Mouse (Mus musculus) lung, adult 2 months (tissue): ENCODE results near the gene Spint2. TPM values are rescaled to one million over a fixed set of nuclear protein-coding genes. Genes with fewer than 3 reads are reported as not detected.
"Not testable (repeated sequence)": the region's sequence is repeated elsewhere in the genome, so short reads cannot be mapped to it uniquely, and the experiment has no call there.

ENCODE experiments used
- DNase-seq: peaks from one replicate; pipeline ENCODE4 v3.0.0; 2022
- H3K4me1 ChIP-seq: fragments of 200-500 bp; 2 replicates; pipeline ENCODE4 v1.6.1; 2011; ENCODE audit warnings: low read length; ENCODE audit not compliant: control insufficient read depth, insufficient read depth
- H3K4me3 ChIP-seq: fragments of 200-500 bp; replicated peaks from 2 replicates; pipeline ENCODE3; 2011; ENCODE audit warnings: low read depth, mild to moderate bottlenecking, control low read depth, low read length; ENCODE audit errors: extremely low read depth
- CTCF ChIP-seq: fragments of 200-500 bp; IDR thresholded peaks from 2 replicates; pipeline ENCODE4 v1.5.1; 2011; ENCODE audit warnings: mild to moderate bottlenecking, low read length, control low read depth; ENCODE audit not compliant: insufficient read depth
- POLR2A ChIP-seq: fragments of 200-500 bp; IDR thresholded peaks from 2 replicates; pipeline ENCODE4 v1.6.1; 2011; ENCODE audit warnings: low read depth, mild to moderate bottlenecking, control low read depth, low read length, borderline replicate concordance; ENCODE audit errors: extremely low read depth
- WGBS: fragments of 180-500 bp; shearing (Covaris S2); methylation state at CpG from one replicate; pipeline ENCODE4 v1.1.7; 2018; 5-methylcytosine and 5-hydroxymethylcytosine counted together
- polyA plus RNA-seq: library from polyadenylated mRNA; depleted of rRNA; stranded (reverse); fragments of >200 nt; gene quantifications from 2 replicates; pipeline ENCODE4 v1.2.3, GENCODE M21; 2012

Gene Spint2
- polyA plus RNA-seq, 1 experiment: 317 TPM

DNA sequence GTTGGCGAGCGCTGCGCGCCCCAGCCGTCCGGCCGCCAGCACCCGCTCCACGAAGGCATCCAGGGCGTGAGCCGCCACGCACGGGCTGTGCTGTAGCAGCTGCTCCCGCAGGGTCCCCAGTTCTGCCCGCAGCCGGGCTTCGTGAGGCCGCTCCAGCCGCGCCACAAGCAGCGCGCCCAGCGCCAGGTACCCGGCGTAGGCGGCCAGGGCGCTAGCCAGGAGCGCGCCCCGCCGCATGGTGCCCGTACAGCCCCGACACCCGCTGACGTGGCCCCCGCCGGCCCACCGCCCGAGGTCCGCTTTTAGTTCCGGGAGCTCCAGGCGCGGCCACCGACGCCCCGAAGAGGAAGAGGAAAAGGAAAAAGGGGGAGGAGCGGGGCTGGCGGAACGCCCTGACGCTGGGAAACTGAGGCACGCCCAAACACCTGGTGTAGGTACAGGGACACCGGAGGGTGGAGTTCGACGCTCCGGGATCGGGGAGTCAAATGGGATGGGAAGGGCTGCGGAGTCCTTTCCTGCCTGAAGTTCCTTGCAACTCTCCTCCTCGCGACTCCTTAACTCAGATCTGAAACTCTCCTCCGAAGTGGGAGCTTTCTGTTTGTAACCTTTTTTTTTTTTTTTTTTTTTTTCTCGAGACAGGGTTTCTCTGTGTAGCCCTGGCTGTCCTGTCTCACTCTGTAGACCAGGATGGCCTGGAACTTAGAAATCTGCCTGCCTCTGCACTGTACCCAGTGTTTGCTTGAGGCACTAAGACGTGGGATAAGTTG, 49.3 kb downstream of the Spint2 start, which contains the start of gene Kcnk6:
Gene Kcnk6, minus strand, starts transcription at position 269 of the 767 bp plus-strand sequence.
- Histone ChIP-seq H3K4me1 (peaks cover 9% of the 10 kb centered on the region), H3K4me3 (peak within 1 kb of the TSS; percentile 81)
- peak; percentile 69 for DNase-seq
- TF ChIP-seq POLR2A: 0 out of 2 replicates have a peak, but pooled peaks have one; percentile 35
- no peak for TF ChIP-seq CTCF
- 1% methylated on average over 62 of the region's 62 CpGs for WGBS

DNA sequence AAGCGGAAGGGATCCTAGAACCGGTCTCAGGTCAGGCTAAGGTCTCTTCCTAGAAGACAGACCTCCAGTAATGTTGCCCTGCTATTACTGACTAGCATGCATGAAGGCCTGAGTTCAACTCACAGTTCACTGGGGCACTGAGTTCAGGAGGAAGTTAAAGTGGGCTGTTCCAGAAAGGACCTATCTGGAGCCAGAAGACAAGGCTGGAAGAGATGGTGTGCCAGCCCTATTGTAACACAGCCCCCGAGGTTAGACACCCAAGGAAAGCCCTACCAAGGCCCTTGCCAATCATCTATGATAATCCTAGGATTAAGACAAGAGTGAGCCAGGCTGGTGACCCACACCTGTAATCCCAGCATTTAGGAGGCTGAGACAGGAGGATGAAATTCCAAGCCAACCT, 50.2 kb downstream of the Spint2 start:
- TF ChIP-seq CTCF (no peak), POLR2A (no peak)
- peak overlapping the region; percentile 81 for H3K4me3 ChIP-seq
- 45% methylated on average over 3 of the region's 3 CpGs for WGBS
- no peak for DNase-seq
- peaks cover 9% of the 10 kb centered on the region for H3K4me1 ChIP-seq

DNA sequence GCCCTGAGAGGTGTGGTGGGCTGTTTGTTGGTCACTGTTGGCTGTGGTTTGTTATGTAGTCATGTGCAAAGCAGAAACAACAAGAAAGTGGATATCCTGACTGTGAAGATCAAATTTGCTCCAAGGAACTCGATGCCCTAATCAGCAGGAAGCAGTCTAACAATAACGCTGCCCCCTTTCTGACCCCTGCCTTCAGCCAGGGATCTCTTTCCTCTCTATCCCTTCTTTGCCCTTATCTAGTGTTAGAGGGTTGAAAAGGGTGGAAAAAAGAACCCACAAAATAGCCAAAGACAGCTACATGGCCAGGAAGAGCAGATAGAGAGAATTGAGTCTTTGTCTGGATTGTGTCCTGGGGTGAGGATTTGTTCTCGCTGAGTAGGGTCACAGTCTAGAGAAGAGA, 51.2 kb downstream of the Spint2 start:
- WGBS: 50% methylated on average over 3 of the region's 3 CpGs

DNA sequence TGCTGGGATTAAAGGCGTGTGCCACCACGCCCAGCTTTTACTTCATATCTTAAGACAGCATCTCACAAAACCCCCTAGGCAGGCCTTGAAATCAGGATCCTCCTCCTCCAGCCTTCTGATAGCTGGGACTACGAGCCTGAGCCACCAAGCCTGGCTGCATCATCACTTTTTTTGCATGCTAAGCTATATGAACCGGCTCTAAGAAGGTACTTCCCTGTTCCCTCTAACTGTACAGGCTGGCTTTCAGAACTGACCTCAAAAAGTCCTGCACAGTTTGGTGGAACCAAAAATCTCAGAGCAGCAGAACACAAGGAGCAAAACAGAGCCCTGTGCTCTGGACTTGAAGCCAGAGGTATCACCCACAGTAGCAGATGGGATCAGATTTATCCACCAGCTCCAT, 53.5 kb downstream of the Spint2 start:
- Histone ChIP-seq H3K4me3 (no peak overlapping the region), H3K4me1 (peaks cover 9% of the 10 kb centered on the region)
- DNase-seq: no peak
- TF ChIP-seq POLR2A: no peak
- no peak for TF ChIP-seq CTCF
- 71% methylated on average over 4 of the region's 4 CpGs for WGBS

More for the DNA sequence above, 51.2 kb downstream of the Spint2 start:
- no peak for DNase-seq
- Histone ChIP-seq H3K4me3 (no peak overlapping the region), H3K4me1 (peaks cover 9% of the 10 kb centered on the region)
- TF ChIP-seq POLR2A: no peak
- TF ChIP-seq CTCF: no peak

DNA sequence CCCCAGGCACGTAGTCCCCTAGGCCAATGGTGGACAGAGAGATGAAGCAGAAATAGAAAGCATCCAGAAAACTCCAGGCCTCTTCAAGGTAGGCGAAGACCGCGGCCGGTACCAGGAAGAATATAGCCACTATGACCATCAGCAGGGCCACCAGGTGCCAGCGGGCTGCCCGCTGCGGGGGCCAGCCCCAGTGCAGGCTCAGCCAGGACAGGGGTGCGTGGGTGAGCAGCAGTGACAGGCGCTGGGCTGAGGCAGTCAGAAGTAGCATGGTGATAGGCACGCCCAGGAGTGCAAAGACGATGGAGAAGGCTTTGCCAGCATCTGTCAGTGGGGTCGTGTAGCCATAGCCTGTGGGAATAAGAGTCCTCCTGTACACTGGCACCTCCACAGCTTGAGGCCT, 56.2 kb downstream of the Spint2 start:
- H3K4me1 ChIP-seq: peaks cover 6% of the 10 kb centered on the region
- 77% methylated on average over 13 of the region's 13 CpGs for WGBS
- no peak overlapping the region for H3K4me3 ChIP-seq
- TF ChIP-seq POLR2A: no peak
- no peak for TF ChIP-seq CTCF
- no peak for DNase-seq

DNA sequence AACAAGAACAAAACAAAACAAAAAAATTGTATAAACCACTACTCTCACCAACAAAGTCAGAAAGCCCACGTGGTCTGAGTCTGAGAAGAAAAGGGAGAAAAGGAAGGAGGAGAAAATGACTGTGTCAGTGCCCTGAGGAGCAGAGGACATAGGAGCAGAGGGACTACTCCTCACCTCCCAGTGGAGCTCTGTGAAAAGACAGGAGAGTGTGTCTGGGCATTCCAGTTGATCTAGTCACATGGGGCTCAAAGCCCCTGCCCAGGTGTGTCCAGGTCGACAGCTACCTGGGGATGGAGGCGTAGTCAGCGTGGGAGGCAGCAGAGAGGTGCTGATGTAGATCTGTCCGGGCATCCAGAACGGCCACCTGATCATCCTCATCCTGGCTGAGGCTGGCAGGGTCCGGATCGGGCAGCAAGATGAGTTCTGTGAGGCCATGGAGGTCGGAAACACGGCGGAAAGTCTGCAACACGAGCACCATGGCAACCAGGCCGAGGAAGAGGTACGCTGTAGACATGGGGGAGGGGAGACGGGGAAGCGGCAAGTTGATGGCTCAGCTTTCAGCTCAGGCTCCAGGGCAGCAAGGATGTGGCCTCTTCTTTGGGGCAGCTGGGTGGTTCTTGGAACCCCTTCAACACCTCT, 56.8 kb downstream of the Spint2 start:
- TF ChIP-seq POLR2A: no peak
- no peak for TF ChIP-seq CTCF
- H3K4me1 ChIP-seq: peaks cover 6% of the 10 kb centered on the region
- WGBS: 39% methylated on average over 16 of the region's 16 CpGs
- H3K4me3 ChIP-seq: no peak overlapping the region
- DNase-seq: no peak

DNA sequence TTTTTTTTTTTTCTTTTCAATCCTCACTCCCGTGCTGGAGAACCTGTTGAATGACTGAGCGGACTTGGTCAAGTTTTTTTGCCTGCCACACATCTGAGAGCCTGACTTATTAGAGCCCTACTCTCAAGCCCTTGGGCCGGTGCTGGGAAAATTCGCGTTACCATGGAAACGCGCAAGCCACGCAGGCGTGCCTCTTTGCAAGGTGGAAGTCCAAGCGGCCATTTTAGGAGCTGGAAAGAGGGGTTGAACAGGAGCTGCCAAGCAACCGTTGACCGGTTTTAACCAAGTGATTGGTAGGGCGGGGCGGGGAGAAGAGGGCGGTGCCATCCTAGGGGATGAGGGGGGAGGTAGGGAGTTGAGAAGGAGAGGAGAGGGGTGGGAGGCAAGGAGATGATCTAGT, 66.9 kb downstream of the Spint2 start:
- 0 out of 2 replicates have a peak, but pooled peaks cover 4% of the 10 kb centered on the region for H3K4me1 ChIP-seq
- WGBS: 57% methylated on average over 15 of the region's 15 CpGs
- H3K4me3 ChIP-seq: no peak overlapping the region
- TF ChIP-seq POLR2A: no peak
- TF ChIP-seq CTCF: no peak
- DNase-seq: no peak

DNA sequence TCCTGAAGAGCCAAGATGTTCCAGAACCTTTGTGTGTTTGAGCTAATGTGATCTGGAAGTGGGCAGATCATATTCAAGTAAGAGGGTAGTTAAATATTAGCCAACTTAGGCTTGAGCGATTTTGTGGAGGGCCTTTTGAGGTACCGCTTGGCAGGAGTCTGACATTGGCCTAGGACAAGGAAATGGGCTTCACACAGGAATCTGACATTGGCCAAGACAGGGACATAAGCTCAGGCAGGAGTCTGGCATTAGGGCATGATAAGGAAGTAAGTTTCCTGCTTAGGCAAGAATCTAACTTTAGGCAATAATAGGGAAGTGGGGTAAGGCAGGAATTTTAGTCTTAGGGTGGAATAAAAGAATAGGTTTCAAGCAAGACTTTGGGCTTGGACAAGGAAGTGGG, 67.5 kb downstream of the Spint2 start:
- 45% methylated on average over 2 of the region's 2 CpGs for WGBS
- no peak for DNase-seq

DNA sequence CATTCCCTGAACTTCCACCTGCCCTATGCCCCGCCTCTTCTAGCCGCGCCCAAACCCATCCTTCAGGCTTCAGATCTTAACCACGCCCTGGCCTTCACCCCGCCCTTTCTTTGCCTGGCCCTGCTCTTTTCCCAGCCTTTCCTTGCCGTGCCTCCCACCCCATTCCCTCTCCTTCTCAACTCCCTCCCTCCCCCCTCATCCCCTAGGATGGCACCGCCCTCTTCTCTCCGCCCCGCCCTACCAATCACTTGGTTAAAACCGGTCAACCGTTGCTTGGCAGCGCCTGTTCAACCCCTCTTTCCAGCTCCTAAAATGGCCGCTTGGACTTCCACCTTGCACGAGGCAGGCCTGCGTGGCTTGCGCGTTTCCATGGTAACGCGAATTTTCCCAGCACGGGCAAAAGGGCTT, 68.0 kb downstream of the Spint2 start, which contains the start of gene Catsperg1:
Gene Catsperg1, minus strand, starts transcription at position 361 of the 408 bp plus-strand sequence.
- 0 out of 2 replicates have a peak, but pooled peaks cover 4% of the 10 kb centered on the region for H3K4me1 ChIP-seq
- 26% methylated on average over 20 of the region's 20 CpGs for WGBS
- TF ChIP-seq CTCF (no peak), POLR2A (no peak)
- no peak within 1 kb of the TSS for H3K4me3 ChIP-seq
- no peak for DNase-seq

More for the DNA sequence above, 67.5 kb downstream of the Spint2 start:
- no peak overlapping the region for H3K4me3 ChIP-seq
- 0 out of 2 replicates have a peak, but pooled peaks cover 4% of the 10 kb centered on the region for H3K4me1 ChIP-seq
- no peak for TF ChIP-seq CTCF
- TF ChIP-seq POLR2A: no peak

DNA sequence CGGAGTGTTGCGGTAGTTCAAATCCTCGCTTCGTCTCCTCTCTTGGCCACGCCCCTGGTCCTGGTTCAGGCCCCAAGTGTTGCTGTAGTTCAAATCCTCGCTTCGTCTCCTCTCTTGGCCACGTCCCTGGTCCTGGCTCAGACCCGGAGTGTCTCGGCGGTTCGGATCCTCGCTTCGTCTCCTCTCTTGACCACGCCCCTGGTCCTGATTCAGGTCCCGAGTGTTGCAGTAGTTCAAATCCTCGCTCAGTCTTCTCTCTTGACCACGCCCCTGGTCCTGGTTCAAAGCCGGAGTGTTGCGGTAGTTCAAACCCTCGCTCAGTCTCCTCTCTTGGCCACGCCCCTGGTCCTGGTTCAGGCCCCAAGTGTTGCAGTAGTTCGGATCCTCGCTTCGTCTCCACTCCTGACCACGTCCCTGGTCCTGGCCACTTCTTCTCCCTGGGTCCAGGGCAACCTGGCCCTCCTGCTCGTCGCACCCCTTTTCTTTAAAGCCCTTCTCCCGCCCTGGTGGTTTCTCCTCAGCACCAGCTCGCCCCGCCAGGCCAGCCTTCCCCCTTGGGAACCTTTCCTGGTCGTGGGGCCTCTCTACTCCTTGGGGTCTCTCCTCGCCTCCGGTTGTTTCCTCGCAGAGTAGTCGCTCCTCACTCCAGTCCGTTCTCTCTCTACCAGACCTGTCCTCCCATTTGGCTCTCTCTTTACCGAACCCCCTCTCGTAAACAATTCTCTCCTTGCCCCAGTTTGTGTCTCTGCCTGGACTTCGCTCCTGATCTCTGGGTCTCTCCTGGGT, 68.7 kb downstream of the Spint2 start:
- not testable (repeated sequence) for DNase-seq, H3K4me1 ChIP-seq, H3K4me3 ChIP-seq
- whole genome bisulfite sequencing: 46% methylated on average over 40 of the region's 40 CpGs
